Mouse (Mus musculus) midbrain, postnatal 0 days (tissue): ENCODE measurements around the gene Gsn. TPM values are rescaled to one million over a fixed set of nuclear protein-coding genes. Genes with fewer than 3 reads are reported as not detected.

ENCODE experiments used
- ATAC-seq: fragments of 200-750 bp; cut with Nextera tagmentation; 2 replicates; pipeline ENCODE4 v1.8.0; 2017; ENCODE audit warnings: moderate number of reproducible peaks, mild to moderate bottlenecking, moderate TSS enrichment, moderate library complexity; ENCODE audit not compliant: low FRiP score
- DNase-seq: peaks from one replicate; pipeline ENCODE4 v3.0.0-alpha.2; 2015; ENCODE audit warnings: low spot score
- H3K27ac ChIP-seq: fragments of 300-500 bp; sonication (generic); 2 replicates; pipeline ENCODE4 v1.5.1; 2014; ENCODE audit warnings: low read depth, mild to moderate bottlenecking, low read length, mixed read lengths
- H3K27me3 ChIP-seq: fragments of 300-500 bp; sonication (generic); 2 replicates; pipeline ENCODE4 v1.6.1; 2014; ENCODE audit warnings: low read length, control low read depth, mixed read lengths; ENCODE audit not compliant: insufficient read depth
- H3K36me3 ChIP-seq: fragments of 300-500 bp; sonication (generic); 2 replicates; pipeline ENCODE4 v1.6.1; 2014; ENCODE audit warnings: low read length, control low read depth, mixed read lengths; ENCODE audit not compliant: insufficient read depth
- H3K4me1 ChIP-seq: fragments of 300-500 bp; sonication (generic); 2 replicates; pipeline ENCODE4 v1.6.1; 2014; ENCODE audit warnings: mild to moderate bottlenecking, control low read depth, antibody characterized with exemption, low read length, mixed read lengths; ENCODE audit not compliant: insufficient read depth
- H3K4me2 ChIP-seq: fragments of 300-500 bp; sonication (generic); 2 replicates; pipeline ENCODE4 v1.6.1; 2014; ENCODE audit warnings: low read depth, mild to moderate bottlenecking, low read length, mixed read lengths; ENCODE audit not compliant: poor library complexity, severe bottlenecking
- H3K4me3 ChIP-seq: fragments of 300-500 bp; sonication (generic); 2 replicates; pipeline ENCODE4 v1.5.1; 2014; ENCODE audit warnings: low read depth, mild to moderate bottlenecking, low read length, moderate library complexity
- H3K9ac ChIP-seq: fragments of 300-500 bp; sonication (generic); replicated peaks from 2 replicates; pipeline ENCODE4 v1.6.1; 2014; ENCODE audit warnings: mild to moderate bottlenecking, low read length, moderate library complexity, mixed read lengths; ENCODE audit not compliant: poor library complexity, severe bottlenecking
- H3K9me3 ChIP-seq: fragments of 300-500 bp; sonication (generic); 2 replicates; pipeline ENCODE4 v1.6.1; 2016; ENCODE audit warnings: low read length, control low read depth
- CTCF ChIP-seq: IDR thresholded peaks from 2 replicates; pipeline ENCODE4 v1.5.1; 2016; ENCODE audit warnings: antibody characterized with exemption, mild to moderate bottlenecking
- WGBS: fragments of 180-500 bp; shearing (Covaris S2); extraction: QIAGEN DNeasy Blood & Tissue Kit; methylation state at CpG from one replicate; pipeline ENCODE4 v1.1.7; 2014; 5-methylcytosine and 5-hydroxymethylcytosine counted together
- polyA plus RNA-seq: library from polyadenylated mRNA; unstranded; fragments of >200 nt; fragmentation: Nextera tagmentation; extraction: Ambion mirVana; gene quantifications from 2 replicates; pipeline ENCODE4 v1.2.1, GENCODE M21; 2015
- total RNA-seq: library from RNA; depleted of rRNA; stranded (reverse); fragments of >200 nt; gene quantifications from 2 replicates; pipeline ENCODE4 v1.2.3, GENCODE M21; 2014

Gsn gene
- total and polyA plus RNA-seq, 2 experiments from 2014 or later, result 26.2 to 39.1 TPM

DNA sequence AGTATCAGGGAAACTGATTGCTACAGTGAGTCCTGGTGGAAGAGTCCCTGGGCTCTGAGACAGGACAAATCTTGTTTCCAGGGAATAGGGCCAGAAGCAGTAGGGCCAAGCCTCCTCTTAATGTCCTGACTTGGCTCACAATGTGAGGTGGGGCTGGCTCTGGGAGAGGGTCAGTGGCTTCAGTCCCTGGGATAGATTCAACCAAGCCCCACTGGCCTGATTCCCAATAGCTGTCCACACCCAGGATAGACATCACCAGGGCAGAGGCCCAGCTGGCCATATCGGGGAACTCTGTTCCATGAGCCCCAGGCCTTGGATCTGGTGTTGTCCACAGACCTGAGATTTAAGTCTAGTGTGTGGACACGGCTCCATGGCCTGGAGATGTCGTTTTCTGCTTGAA is 21.5 kb downstream of the Gsn start:
- no peaks in the 10 kb centered on the region for H3K36me3 ChIP-seq
- H3K9ac ChIP-seq, result no peak overlapping the region
- H3K4me1 ChIP-seq, result 0 out of 2 replicates have a peak, but pooled peaks cover 5% of the 10 kb centered on the region
- 66% methylated on average over 3 of the region's 3 CpGs for WGBS
- H3K4me2 ChIP-seq, result no peak overlapping the region
- no peak overlapping the region for H3K4me3 ChIP-seq
- no peak overlapping the region for H3K27ac ChIP-seq
- no peak for TF ChIP-seq CTCF
- peak; percentile 31; the same call in 1 of the 2 replicates for ATAC-seq
- H3K27me3 ChIP-seq, result peaks cover 10% of the 10 kb centered on the region; the same call in 1 of the 2 replicates
- DNase-seq, result peak; percentile 58
- no peaks in the 10 kb centered on the region for H3K9me3 ChIP-seq

DNA sequence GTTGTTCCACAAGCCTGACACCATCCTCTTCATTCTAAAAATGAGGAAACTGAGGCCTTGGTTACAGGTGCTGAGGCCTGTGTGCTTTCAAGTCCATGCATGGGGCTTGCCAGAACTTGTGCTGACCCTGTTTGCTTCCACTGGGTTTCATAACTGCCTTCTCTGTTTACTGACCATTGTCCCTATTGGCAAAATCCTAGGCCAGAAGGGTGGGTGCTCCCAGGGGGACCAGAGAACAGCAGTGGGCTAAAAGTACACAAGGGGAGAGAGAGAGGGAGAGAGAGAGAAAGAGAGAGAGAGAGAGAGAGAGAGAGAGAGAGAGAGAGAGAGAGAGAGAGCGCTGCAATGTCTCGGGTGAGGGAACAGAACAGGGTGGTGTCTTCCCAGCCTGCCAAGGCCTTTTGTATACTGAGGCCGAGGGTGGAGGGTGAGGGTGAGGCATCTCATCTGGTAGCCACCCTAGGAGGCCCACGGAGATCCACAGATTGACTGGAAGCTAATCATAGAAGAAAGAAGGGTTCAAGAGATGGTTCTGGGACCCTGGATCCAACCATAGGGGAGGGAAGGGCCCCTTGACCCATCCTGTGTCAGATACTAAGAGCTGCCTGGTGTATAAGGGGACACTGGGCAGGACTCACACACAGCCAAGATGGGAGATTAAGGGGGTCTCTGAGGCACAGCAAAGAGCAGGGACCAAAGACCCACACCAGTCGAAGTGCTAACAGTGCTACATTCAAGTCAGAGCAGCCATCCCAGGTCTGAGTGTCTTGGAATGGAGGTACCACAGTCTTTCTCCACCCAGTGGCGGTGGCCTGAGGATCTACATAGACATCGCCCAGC is 22.4 kb downstream of the Gsn start:
- Histone ChIP-seq H3K27me3 (peaks cover 16% of the 10 kb centered on the region; the same call in 1 of the 2 replicates), H3K4me1 (0 out of 2 replicates have a peak, but pooled peaks cover 5% of the 10 kb centered on the region), H3K27ac (no peak overlapping the region)

DNA sequence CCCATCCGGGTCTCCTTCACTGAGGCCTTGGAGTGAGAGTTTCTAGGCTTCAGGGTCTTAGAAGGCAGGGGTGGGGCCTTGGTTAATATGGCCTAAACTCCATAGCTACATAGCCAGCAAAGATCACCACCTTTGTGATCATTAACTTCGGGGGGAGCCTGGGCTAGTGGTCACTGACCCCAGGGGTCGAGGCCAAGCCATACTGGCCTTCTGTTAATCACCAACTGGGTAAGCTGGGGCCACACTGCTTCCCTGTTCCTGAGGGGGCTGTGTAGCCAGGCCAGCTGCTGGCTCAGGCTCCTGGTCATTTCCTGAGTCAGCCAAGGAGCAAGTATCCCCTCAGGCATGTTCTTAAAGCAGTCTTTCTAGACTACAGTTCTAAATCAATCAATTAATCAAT is 23.8 kb downstream of the Gsn start:
- Histone ChIP-seq H3K9me3 (no peaks in the 10 kb centered on the region), H3K27me3 (peaks cover 16% of the 10 kb centered on the region; the same call in 1 of the 2 replicates), H3K27ac (no peak overlapping the region), H3K36me3 (no peaks in the 10 kb centered on the region), H3K9ac (no peak overlapping the region), H3K4me3 (no peak overlapping the region), H3K4me2 (no peak overlapping the region), H3K4me1 (0 out of 2 replicates have a peak, but pooled peaks cover 5% of the 10 kb centered on the region)
- DNase-seq (no peak), ATAC-seq (no peak)
- no peak for TF ChIP-seq CTCF
- 76% methylated on average over 3 of the region's 3 CpGs for whole genome bisulfite sequencing

More for the DNA sequence above, 22.4 kb downstream of the Gsn start:
- Histone ChIP-seq H3K4me3 (no peak overlapping the region), H3K9ac (no peak overlapping the region), H3K4me2 (no peak overlapping the region), H3K9me3 (no peaks in the 10 kb centered on the region), H3K36me3 (no peaks in the 10 kb centered on the region)
- ATAC-seq, result no peak
- no peak for DNase-seq
- 78% methylated on average over 7 of the region's 7 CpGs for WGBS
- no peak for TF ChIP-seq CTCF

DNA sequence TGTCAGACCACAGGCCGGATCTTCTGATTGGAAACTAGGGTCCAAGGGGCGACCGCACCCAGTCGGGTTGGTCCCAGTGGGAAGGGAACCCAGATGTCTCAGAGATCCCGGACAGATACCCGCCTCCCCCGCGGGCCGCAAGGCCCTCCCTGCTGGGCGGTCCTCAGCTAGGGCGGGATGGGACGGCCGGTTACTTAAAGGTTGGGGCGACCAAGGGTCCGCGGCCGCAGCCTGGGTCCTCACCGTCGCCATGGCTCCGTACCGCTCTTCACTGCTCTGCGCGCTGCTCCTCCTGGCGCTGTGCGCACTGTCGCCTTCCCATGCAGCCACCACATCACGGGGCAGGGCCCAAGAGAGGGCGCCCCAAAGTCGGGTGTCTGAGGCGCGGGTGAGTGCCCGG is 26.0 kb downstream of the Gsn start:
- Histone ChIP-seq H3K27ac (no peak overlapping the region), H3K4me3 (peak overlapping the region; percentile 31), H3K9me3 (no peaks in the 10 kb centered on the region), H3K4me2 (peak overlapping the region; percentile 54), H3K36me3 (no peaks in the 10 kb centered on the region), H3K9ac (0 out of 2 replicates have a peak overlapping the region, but pooled peaks have one; percentile 13), H3K27me3 (peaks cover 16% of the 10 kb centered on the region; the same call in 1 of the 2 replicates), H3K4me1 (0 out of 2 replicates have a peak, but pooled peaks cover 5% of the 10 kb centered on the region)
- WGBS, result 3% methylated on average over 32 of the region's 32 CpGs
- TF ChIP-seq CTCF, result no peak
- no peak for DNase-seq
- peak; percentile 39 for ATAC-seq

DNA sequence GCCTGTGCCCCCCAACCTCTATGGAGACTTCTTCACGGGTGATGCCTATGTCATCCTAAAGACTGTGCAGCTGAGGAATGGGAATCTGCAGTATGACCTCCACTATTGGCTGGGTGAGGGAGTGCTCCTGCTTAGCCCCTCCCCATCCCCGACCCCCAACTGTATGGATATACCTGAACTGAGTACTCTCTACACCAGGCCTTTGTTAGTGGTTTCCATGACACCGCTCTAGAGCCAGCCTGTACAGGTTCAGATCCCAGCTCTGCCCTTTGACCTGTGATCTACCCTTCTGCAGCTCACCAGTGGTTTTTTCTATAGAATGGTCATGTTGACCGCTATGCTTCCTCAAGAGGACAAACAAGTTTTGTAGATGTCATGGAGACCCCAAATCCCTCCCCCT is 27.8 kb downstream of the Gsn start:
- ATAC-seq (no peak), DNase-seq (no peak)
- H3K9ac ChIP-seq, result no peak overlapping the region
- peaks cover 16% of the 10 kb centered on the region; the same call in 1 of the 2 replicates for H3K27me3 ChIP-seq
- no peak overlapping the region for H3K4me2 ChIP-seq
- H3K27ac ChIP-seq, result no peak overlapping the region
- WGBS, result 74% methylated on average over 4 of the region's 4 CpGs
- TF ChIP-seq CTCF, result no peak
- H3K9me3 ChIP-seq, result no peaks in the 10 kb centered on the region
- H3K36me3 ChIP-seq, result no peaks in the 10 kb centered on the region
- H3K4me1 ChIP-seq, result 0 out of 2 replicates have a peak, but pooled peaks cover 5% of the 10 kb centered on the region
- no peak overlapping the region for H3K4me3 ChIP-seq

DNA sequence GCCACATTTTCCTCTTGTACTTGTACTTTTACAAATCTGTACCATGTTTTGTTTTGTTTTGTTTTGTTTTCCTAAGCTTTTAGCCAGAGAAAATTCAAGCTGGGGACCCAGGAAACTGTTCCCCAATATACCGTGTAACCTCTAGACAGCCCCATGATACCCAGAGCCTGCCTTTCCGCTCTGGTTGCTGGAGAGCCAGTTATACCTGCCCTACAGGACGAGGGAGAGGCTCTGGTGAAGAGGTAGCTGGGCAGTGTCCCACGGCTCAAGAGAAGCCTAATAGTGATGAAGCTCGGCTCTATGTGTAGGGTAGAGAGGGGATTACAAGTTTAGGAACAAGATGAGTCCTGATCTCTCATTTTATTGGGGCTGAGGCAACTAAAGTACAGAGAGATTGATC is 29.0 kb downstream of the Gsn start:
- no peak overlapping the region for H3K4me3 ChIP-seq
- TF ChIP-seq CTCF, result no peak
- DNase-seq, result no peak
- H3K27ac ChIP-seq, result no peak overlapping the region
- H3K4me2 ChIP-seq, result no peak overlapping the region
- peaks cover 16% of the 10 kb centered on the region; the same call in 1 of the 2 replicates for H3K27me3 ChIP-seq
- 0 out of 2 replicates have a peak, but pooled peaks cover 5% of the 10 kb centered on the region for H3K4me1 ChIP-seq
- no peak for ATAC-seq
- no peak overlapping the region for H3K9ac ChIP-seq
- 82% methylated on average over 5 of the region's 5 CpGs for WGBS
- no peaks in the 10 kb centered on the region for H3K9me3 ChIP-seq
- no peaks in the 10 kb centered on the region for H3K36me3 ChIP-seq
